Mouse (Mus musculus) hindbrain, embryonic 14.5 days (tissue): ENCODE results near the gene Smc5. TPM values are rescaled to one million over a fixed set of nuclear protein-coding genes. Genes with fewer than 3 reads are reported as not detected.
A peak's percentile ranks its signal among the peaks of the same experiment; 100 is the strongest.

Source experiments
- ATAC-seq: fragments of 200-750 bp; cut with Nextera tagmentation; 2 replicates; pipeline ENCODE4 v1.8.0; 2017; ENCODE audit warnings: moderate number of reproducible peaks, mild to moderate bottlenecking, moderate TSS enrichment, moderate library complexity; ENCODE audit not compliant: low FRiP score
- DNase-seq: peaks from one replicate; pipeline ENCODE4 v3.0.0-alpha.2; 2015; ENCODE audit warnings: low spot score
- H3K27ac ChIP-seq: fragments of 300-500 bp; sonication (generic); 2 replicates; pipeline ENCODE4 v1.5.1; 2014; ENCODE audit warnings: mild to moderate bottlenecking, moderate library complexity
- H3K27me3 ChIP-seq: fragments of 300-500 bp; sonication (generic); 2 replicates; pipeline ENCODE4 v1.6.1; 2014; ENCODE audit warnings: mild to moderate bottlenecking, low read length, mixed read lengths; ENCODE audit not compliant: control insufficient read depth, insufficient read depth
- H3K36me3 ChIP-seq: fragments of 300-500 bp; sonication (generic); replicated peaks from 2 replicates; pipeline ENCODE4 v1.6.1; 2014; ENCODE audit not compliant: control insufficient read depth, insufficient read depth
- H3K4me1 ChIP-seq: fragments of 300-500 bp; sonication (generic); replicated peaks from 2 replicates; pipeline ENCODE4 v1.6.1; 2014; ENCODE audit warnings: antibody characterized with exemption, low read length, mixed read lengths; ENCODE audit not compliant: control insufficient read depth, insufficient read depth
- H3K4me2 ChIP-seq: fragments of 300-500 bp; sonication (generic); replicated peaks from 2 replicates; pipeline ENCODE4 v1.6.1; 2014; ENCODE audit warnings: mild to moderate bottlenecking, moderate library complexity
- H3K4me3 ChIP-seq: fragments of 300-500 bp; sonication (generic); replicated peaks from 2 replicates; pipeline ENCODE4 v1.5.1; 2014; ENCODE audit warnings: mild to moderate bottlenecking, low read length
- H3K9ac ChIP-seq: fragments of 300-500 bp; sonication (generic); 2 replicates; pipeline ENCODE4 v1.6.1; 2014
- H3K9me3 ChIP-seq: fragments of 300-500 bp; sonication (generic); 2 replicates; pipeline ENCODE4 v1.6.1; 2016; ENCODE audit warnings: low read length; ENCODE audit not compliant: control insufficient read depth
- WGBS: fragments of 180-500 bp; shearing (Covaris S2); extraction: QIAGEN DNeasy Blood & Tissue Kit; methylation state at CpG from one replicate; pipeline ENCODE4 v1.1.7; 2014; 5-methylcytosine and 5-hydroxymethylcytosine counted together
- polyA plus RNA-seq: library from polyadenylated mRNA; unstranded; fragments of >200 nt; fragmentation: Nextera tagmentation; extraction: Ambion mirVana; gene quantifications from 2 replicates; pipeline ENCODE4 v1.2.1, GENCODE M21; 2014

Smc5 gene
- polyA plus RNA-seq, result 26.8 and 28.9 TPM in 2 replicates

- ATAC-seq, result peak; percentile 96
- WGBS, result under 1% methylated on average over 69 of the region's 69 CpGs
- peak; percentile 82 for DNase-seq
Measured at GRCm38 (mm10) chr19:23273355-23274053, at the start of gene Smc5. Gene Smc5 (minus strand): TSS chr19:23273897.

GRCm38 (mm10) chr19:23323107-23323506, 49.4 kb upstream of the Smc5 start:
- H3K4me2 ChIP-seq, result no peak overlapping the region
- no peaks in the 10 kb centered on the region for H3K27me3 ChIP-seq
- H3K4me1 ChIP-seq, result no peaks in the 10 kb centered on the region
- H3K36me3 ChIP-seq, result no peaks in the 10 kb centered on the region
- H3K9me3 ChIP-seq, result no peaks in the 10 kb centered on the region
- ATAC-seq (no peak), DNase-seq (no peak)
- H3K4me3 ChIP-seq, result no peak overlapping the region
- H3K9ac ChIP-seq, result no peak overlapping the region
- H3K27ac ChIP-seq, result no peak overlapping the region
- 90% methylated on average over 3 of the region's 3 CpGs for WGBS

More at GRCm38 (mm10) chr19:23273355-23274053, at the start of gene Smc5:
- Histone ChIP-seq H3K36me3 (peaks cover 2% of the 10 kb centered on the region), H3K4me1 (peaks cover 10% of the 10 kb centered on the region), H3K9me3 (no peaks in the 10 kb centered on the region), H3K9ac (peak within 1 kb of the TSS; percentile 79), H3K4me2 (peak within 1 kb of the TSS; percentile 67), H3K4me3 (peak within 1 kb of the TSS; percentile 68), H3K27ac (peak within 1 kb of the TSS; percentile 47; the same call in 1 of the 2 replicates), H3K27me3 (no peaks in the 10 kb centered on the region)

- 0 out of 2 replicates have a peak overlapping the region, but pooled peaks have one; percentile 3 for H3K27ac ChIP-seq
Measured at GRCm38 (mm10) chr19:23317989-23318358, 44.3 kb upstream of the Smc5 start.

GRCm38 (mm10) chr19:23317295-23317988, 43.7 kb upstream of the Smc5 start:
- Histone ChIP-seq H3K27me3 (no peaks in the 10 kb centered on the region), H3K9me3 (no peaks in the 10 kb centered on the region), H3K36me3 (no peaks in the 10 kb centered on the region), H3K4me3 (no peak overlapping the region), H3K4me2 (no peak overlapping the region), H3K4me1 (no peaks in the 10 kb centered on the region), H3K27ac (0 out of 2 replicates have a peak overlapping the region, but pooled peaks have one; percentile 3), H3K9ac (no peak overlapping the region)
- DNase-seq (no peak), ATAC-seq (no peak)
- WGBS, result 68% methylated on average over 5 of the region's 5 CpGs

More at GRCm38 (mm10) chr19:23317989-23318358, 44.3 kb upstream of the Smc5 start:
- Histone ChIP-seq H3K27me3 (no peaks in the 10 kb centered on the region), H3K4me2 (no peak overlapping the region), H3K4me3 (no peak overlapping the region), H3K9ac (no peak overlapping the region), H3K36me3 (no peaks in the 10 kb centered on the region), H3K9me3 (no peaks in the 10 kb centered on the region), H3K4me1 (no peaks in the 10 kb centered on the region)
- 72% methylated on average over 5 of the region's 5 CpGs for WGBS
- ATAC-seq (no peak), DNase-seq (no peak)

- Histone ChIP-seq H3K4me2 (no peak overlapping the region), H3K4me3 (no peak overlapping the region), H3K27me3 (no peaks in the 10 kb centered on the region), H3K9me3 (no peaks in the 10 kb centered on the region), H3K36me3 (no peaks in the 10 kb centered on the region), H3K27ac (no peak overlapping the region), H3K9ac (no peak overlapping the region), H3K4me1 (no peaks in the 10 kb centered on the region)
- whole genome bisulfite sequencing, result 88% methylated on average over 5 of the region's 5 CpGs
- DNase-seq, result no peak
- no peak for ATAC-seq
Measured at GRCm38 (mm10) chr19:23316851-23317250, 43.2 kb upstream of the Smc5 start.

GRCm38 (mm10) chr19:23309979-23310378, 36.3 kb upstream of the Smc5 start:
- H3K27ac ChIP-seq, result no peak overlapping the region
- H3K4me3 ChIP-seq, result no peak overlapping the region
- WGBS, result 88% methylated on average over 2 of the region's 2 CpGs
- H3K36me3 ChIP-seq, result no peaks in the 10 kb centered on the region
- H3K27me3 ChIP-seq, result no peaks in the 10 kb centered on the region
- no peaks in the 10 kb centered on the region for H3K9me3 ChIP-seq
- no peak overlapping the region for H3K9ac ChIP-seq
- DNase-seq (no peak), ATAC-seq (no peak)
- H3K4me1 ChIP-seq, result no peaks in the 10 kb centered on the region
- no peak overlapping the region for H3K4me2 ChIP-seq

- Histone ChIP-seq H3K9me3 (no peaks in the 10 kb centered on the region), H3K36me3 (no peaks in the 10 kb centered on the region), H3K27me3 (no peaks in the 10 kb centered on the region), H3K4me2 (no peak overlapping the region), H3K9ac (no peak overlapping the region), H3K4me1 (no peaks in the 10 kb centered on the region), H3K4me3 (no peak overlapping the region), H3K27ac (no peak overlapping the region)
- ATAC-seq, result no peak
- WGBS, result 91% methylated on average over 7 of the region's 7 CpGs
- no peak for DNase-seq
Measured at GRCm38 (mm10) chr19:23306671-23307070, 33.0 kb upstream of the Smc5 start.

- ATAC-seq (no peak), DNase-seq (no peak)
- Histone ChIP-seq H3K27me3 (no peaks in the 10 kb centered on the region), H3K4me2 (no peak overlapping the region), H3K36me3 (no peaks in the 10 kb centered on the region), H3K9me3 (no peaks in the 10 kb centered on the region), H3K9ac (no peak overlapping the region), H3K4me1 (no peaks in the 10 kb centered on the region), H3K4me3 (no peak overlapping the region), H3K27ac (no peak overlapping the region)
- WGBS, result 93% methylated on average over 3 of the region's 3 CpGs
Measured at GRCm38 (mm10) chr19:23299987-23300386, 26.3 kb upstream of the Smc5 start.

GRCm38 (mm10) chr19:23298917-23299316, 25.2 kb upstream of the Smc5 start:
- Histone ChIP-seq H3K4me3 (no peak overlapping the region), H3K4me2 (no peak overlapping the region), H3K27me3 (no peaks in the 10 kb centered on the region), H3K9me3 (no peaks in the 10 kb centered on the region), H3K9ac (no peak overlapping the region), H3K36me3 (no peaks in the 10 kb centered on the region), H3K27ac (no peak overlapping the region), H3K4me1 (no peaks in the 10 kb centered on the region)
- no peak for ATAC-seq
- DNase-seq, result no peak
- 88% methylated on average over 1 of the region's 1 CpGs for WGBS
